Mouse (Mus musculus) olfactory bulb, adult 2 months (tissue): ENCODE measurements around the gene Scyl2.

ENCODE experiments used
- CTCF ChIP-seq: fragments of 200-500 bp; IDR thresholded peaks from 2 replicates; pipeline ENCODE4 v1.5.1; 2012; ENCODE audit warnings: low read depth, mild to moderate bottlenecking, low read length, moderate library complexity; ENCODE audit not compliant: insufficient read depth
- POLR2A ChIP-seq: fragments of 200-500 bp; IDR thresholded peaks from 2 replicates; pipeline ENCODE4 v1.6.1; 2012; ENCODE audit warnings: mild to moderate bottlenecking, low read depth, low read length, moderate library complexity; ENCODE audit not compliant: insufficient read depth

- TF ChIP-seq POLR2A (peak; percentile 78), CTCF (no peak)
Observed at GRCm38 (mm10) chr10:89732001-89732794, 46.1 kb upstream of the Scyl2 start, which contains the start of gene Actr6.
